Mouse (Mus musculus): ENCODE data around the gene Khdrbs1. TPM values are rescaled to one million over a fixed set of nuclear protein-coding genes. Genes with fewer than 3 reads are reported as not detected.

The Khdrbs1 gene
- polyA plus RNA-seq, 1 experiment, result 34.8 TPM

- TF ChIP-seq CTCF (IDR thresholded peaks at IDR 0.05; ENCODE audit: insufficient read depth, low read length) (no peak), POLR2A (IDR thresholded peaks at IDR 0.05; ENCODE audit: borderline replicate concordance, extremely low read depth, low read depth, low read length) (no peak)
- no peaks in the 10 kb centered on the region for H3K4me1 ChIP-seq (ENCODE audit: control insufficient read depth, insufficient read depth, low read length)
- DNase-seq, result peak; percentile 87
- peak within 1 kb of the TSS; percentile 83 for H3K4me3 ChIP-seq (replicated peaks; ENCODE audit: extremely low read depth, low read depth, low read length)
- WGBS, result 1% methylated on average over 56 of the region's 57 CpGs
These were observed 45.7 kb downstream of the Khdrbs1 start, which contains the start of gene Tmem39b for GRCm38 (mm10) chr4:129696158-129696985. Gene Tmem39b, minus strand, starts transcription at chr4:129696838.

DNA sequence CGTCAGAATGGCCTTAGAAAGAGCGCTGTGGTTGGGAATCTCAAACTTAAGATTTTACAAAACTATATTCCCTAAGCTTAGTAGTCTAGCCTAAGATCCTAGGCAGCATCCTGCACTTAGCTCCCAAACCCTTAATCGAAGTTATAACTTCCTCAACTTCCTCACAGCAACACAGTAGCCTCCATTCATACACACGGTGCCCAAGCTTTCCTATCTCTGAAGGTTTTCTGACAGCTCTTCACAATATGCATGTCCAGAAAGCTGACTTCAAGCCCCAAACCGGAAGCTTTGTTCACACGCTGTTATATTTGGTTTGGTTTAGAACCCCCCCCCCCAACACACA lies 46.3 kb downstream of the Khdrbs1 start:
- H3K4me1 ChIP-seq (ENCODE audit: control insufficient read depth, insufficient read depth, low read length), result no peaks in the 10 kb centered on the region
- no peak for DNase-seq
- peak overlapping the region; percentile 83 for H3K4me3 ChIP-seq (replicated peaks; ENCODE audit: extremely low read depth, low read depth, low read length)
- TF ChIP-seq POLR2A (IDR thresholded peaks at IDR 0.05; ENCODE audit: borderline replicate concordance, extremely low read depth, low read depth, low read length) (no peak), CTCF (IDR thresholded peaks at IDR 0.05; ENCODE audit: insufficient read depth, low read length) (no peak)
- 15% methylated on average over 6 of the region's 6 CpGs for WGBS

DNA sequence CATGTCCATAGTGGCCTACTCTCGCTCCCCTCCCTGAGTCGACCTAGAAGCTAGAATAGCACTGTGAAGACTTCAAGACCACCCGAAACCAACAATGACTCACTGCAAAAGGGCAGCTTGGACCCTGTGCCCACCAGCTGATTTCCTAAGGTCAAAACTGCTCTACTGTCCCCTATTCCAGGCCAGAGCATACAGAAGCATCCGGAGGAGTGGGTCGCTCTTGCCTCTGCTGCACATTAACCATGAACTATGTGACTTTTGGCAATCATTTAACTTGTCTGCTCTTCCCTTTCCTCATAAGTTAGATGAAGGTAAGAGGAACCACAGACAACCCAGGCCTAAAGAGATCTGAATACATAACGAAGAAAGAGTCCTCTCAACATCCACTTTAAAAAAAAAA lies 57.6 kb downstream of the Khdrbs1 start:
- TF ChIP-seq POLR2A (IDR thresholded peaks at IDR 0.05; ENCODE audit: borderline replicate concordance, extremely low read depth, low read depth, low read length) (no peak), CTCF (IDR thresholded peaks at IDR 0.05; ENCODE audit: insufficient read depth, low read length) (no peak)
- H3K4me1 ChIP-seq (ENCODE audit: control insufficient read depth, insufficient read depth, low read length), result no peaks in the 10 kb centered on the region
- no peak for DNase-seq
- H3K4me3 ChIP-seq (replicated peaks; ENCODE audit: extremely low read depth, low read depth, low read length), result no peak overlapping the region
- 93% methylated on average over 6 of the region's 6 CpGs for WGBS

GRCm38 (mm10) chr4:129683901-129684493 lies 58.1 kb downstream of the Khdrbs1 start:
- TF ChIP-seq CTCF (IDR thresholded peaks at IDR 0.05; ENCODE audit: insufficient read depth, low read length) (no peak), POLR2A (IDR thresholded peaks at IDR 0.05; ENCODE audit: borderline replicate concordance, extremely low read depth, low read depth, low read length) (no peak)
- Histone ChIP-seq H3K4me3 (replicated peaks; ENCODE audit: extremely low read depth, low read depth, low read length) (no peak overlapping the region), H3K4me1 (ENCODE audit: control insufficient read depth, insufficient read depth, low read length) (no peaks in the 10 kb centered on the region)
- no peak for DNase-seq
- WGBS, result 86% methylated on average over 11 of the region's 11 CpGs

DNA sequence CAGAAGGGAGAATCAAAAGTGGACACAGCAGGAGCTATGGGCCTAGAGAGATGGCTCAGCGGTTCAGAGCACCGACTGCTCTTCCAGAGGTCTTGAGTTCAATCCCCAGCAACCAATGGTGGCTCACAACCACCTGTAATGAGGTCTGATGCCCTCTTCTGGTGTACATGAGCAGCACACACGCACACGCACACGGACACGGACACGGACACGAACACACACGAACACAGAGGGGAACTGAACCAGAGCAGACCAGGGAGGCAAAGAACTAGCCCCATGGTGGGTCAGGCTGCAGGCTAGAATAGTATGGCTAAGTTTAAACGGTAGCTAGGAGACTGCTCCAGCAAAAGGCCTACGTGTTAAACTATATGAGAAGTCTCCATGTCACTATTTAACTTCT lies 60.3 kb downstream of the Khdrbs1 start:
- WGBS, result 96% methylated on average over 11 of the region's 11 CpGs
- Histone ChIP-seq H3K4me3 (replicated peaks; ENCODE audit: extremely low read depth, low read depth, low read length) (no peak overlapping the region), H3K4me1 (ENCODE audit: control insufficient read depth, insufficient read depth, low read length) (no peaks in the 10 kb centered on the region)
- TF ChIP-seq POLR2A (IDR thresholded peaks at IDR 0.05; ENCODE audit: borderline replicate concordance, extremely low read depth, low read depth, low read length) (no peak), CTCF (IDR thresholded peaks at IDR 0.05; ENCODE audit: insufficient read depth, low read length) (no peak)
- no peak for DNase-seq

GRCm38 (mm10) chr4:129672878-129673449 lies 69.1 kb downstream of the Khdrbs1 start:
- 1% methylated on average over 10 of the region's 10 CpGs for WGBS
- TF ChIP-seq CTCF (IDR thresholded peaks at IDR 0.05; ENCODE audit: insufficient read depth, low read length) (no peak), POLR2A (IDR thresholded peaks at IDR 0.05; ENCODE audit: borderline replicate concordance, extremely low read depth, low read depth, low read length) (no peak)
- no peak for DNase-seq
- H3K4me1 ChIP-seq (ENCODE audit: control insufficient read depth, insufficient read depth, low read length), result peaks cover 10% of the 10 kb centered on the region
- peak overlapping the region; percentile 96 for H3K4me3 ChIP-seq (replicated peaks; ENCODE audit: extremely low read depth, low read depth, low read length)

- DNase-seq, result peak; percentile 93
- under 1% methylated on average over 65 of the region's 65 CpGs for WGBS
- TF ChIP-seq CTCF (IDR thresholded peaks at IDR 0.05; ENCODE audit: insufficient read depth, low read length) (no peak), POLR2A (IDR thresholded peaks at IDR 0.05; ENCODE audit: borderline replicate concordance, extremely low read depth, low read depth, low read length) (peak; percentile 64; the same call in 1 of the 2 replicates)
- H3K4me1 ChIP-seq (ENCODE audit: control insufficient read depth, insufficient read depth, low read length), result peaks cover 10% of the 10 kb centered on the region
- peak within 1 kb of the TSS; percentile 96 for H3K4me3 ChIP-seq (replicated peaks; ENCODE audit: extremely low read depth, low read depth, low read length)
These were observed 69.8 kb downstream of the Khdrbs1 start, which contains the start of gene Kpna6 for GRCm38 (mm10) chr4:129672083-129672877. Gene Kpna6, minus strand, starts transcription at chr4:129672767.

GRCm38 (mm10) chr4:129671491-129672082 lies 70.5 kb downstream of the Khdrbs1 start:
- TF ChIP-seq CTCF (IDR thresholded peaks at IDR 0.05; ENCODE audit: insufficient read depth, low read length) (peak; percentile 46; the same call in 1 of the 2 replicates), POLR2A (IDR thresholded peaks at IDR 0.05; ENCODE audit: borderline replicate concordance, extremely low read depth, low read depth, low read length) (no peak)
- DNase-seq, result peak; percentile 25
- WGBS, result 2% methylated on average over 12 of the region's 12 CpGs
- peak overlapping the region; percentile 96 for H3K4me3 ChIP-seq (replicated peaks; ENCODE audit: extremely low read depth, low read depth, low read length)
- H3K4me1 ChIP-seq (ENCODE audit: control insufficient read depth, insufficient read depth, low read length), result peaks cover 10% of the 10 kb centered on the region

Data from lung, adult 2 months (tissue).